Mouse (Mus musculus): ENCODE measurements around the gene Mrpl20.
"Not testable (repeated sequence)": the region's sequence is repeated elsewhere in the genome, so short reads cannot be mapped to it uniquely, and the experiment has no call there.

The Mrpl20 gene

DNA sequence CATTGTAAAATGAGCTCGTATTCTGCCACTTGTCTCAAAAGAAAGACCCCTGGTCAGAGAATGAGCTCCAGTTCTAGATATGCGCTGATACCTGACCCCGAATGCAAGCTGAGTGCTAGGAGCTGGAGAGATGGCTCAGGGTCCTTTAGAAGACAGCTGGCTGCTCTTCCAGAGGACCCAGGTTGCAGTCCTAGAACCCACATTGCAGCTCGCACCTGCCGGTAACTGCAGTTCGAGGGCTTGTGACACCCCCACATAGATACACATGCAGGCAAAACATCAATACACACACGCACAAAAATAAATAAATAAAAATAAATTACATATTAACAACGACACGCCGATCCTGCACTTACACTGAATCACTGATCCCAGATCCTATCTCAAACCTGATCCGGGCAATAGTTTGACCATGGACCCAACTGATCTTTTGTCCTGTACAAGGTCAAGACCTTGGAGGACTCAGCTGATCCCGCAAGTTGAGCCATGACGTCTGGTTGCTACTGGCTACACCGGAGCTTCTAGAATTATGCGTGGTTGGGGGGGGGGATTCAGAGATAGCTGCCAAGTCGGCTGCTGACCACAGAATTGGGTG, 19.1 kb upstream of the Mrpl20 start:
- DNase-seq (ENCODE audit: low read depth, low spot score) = no peak

DNA sequence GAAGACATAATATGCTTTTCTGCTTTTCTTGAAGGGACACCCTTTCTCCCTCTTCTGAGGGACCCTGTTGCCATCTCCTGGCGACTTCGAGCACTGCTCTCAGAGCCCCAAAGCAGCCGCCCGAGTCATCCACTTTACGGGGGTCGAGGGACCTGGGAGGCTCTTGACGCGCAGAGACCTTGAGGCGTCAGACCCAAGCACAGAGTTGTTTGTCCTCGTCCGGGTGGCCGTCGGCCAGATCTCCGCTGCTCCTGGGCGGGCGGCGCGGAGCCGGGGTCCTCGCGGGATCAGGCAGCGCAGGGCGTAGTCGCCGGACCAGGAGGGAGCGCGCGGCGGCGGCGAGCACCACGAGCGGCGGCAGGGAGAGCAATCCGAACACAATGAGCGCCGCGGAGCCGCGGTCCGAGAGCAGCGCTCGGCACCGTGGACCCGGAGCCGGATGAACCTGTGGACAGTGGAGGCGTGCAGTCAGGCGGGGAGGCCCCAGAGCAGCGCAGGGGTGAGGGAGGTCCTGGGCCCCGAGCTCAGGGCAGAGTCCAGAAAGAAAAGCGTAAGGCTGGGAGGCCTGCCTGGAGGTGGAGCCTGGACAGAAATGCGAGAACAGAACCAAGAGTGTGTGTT, 18.5 kb upstream of the Mrpl20 start:
- no peak for DNase-seq (ENCODE audit: low read depth, low spot score)

DNA sequence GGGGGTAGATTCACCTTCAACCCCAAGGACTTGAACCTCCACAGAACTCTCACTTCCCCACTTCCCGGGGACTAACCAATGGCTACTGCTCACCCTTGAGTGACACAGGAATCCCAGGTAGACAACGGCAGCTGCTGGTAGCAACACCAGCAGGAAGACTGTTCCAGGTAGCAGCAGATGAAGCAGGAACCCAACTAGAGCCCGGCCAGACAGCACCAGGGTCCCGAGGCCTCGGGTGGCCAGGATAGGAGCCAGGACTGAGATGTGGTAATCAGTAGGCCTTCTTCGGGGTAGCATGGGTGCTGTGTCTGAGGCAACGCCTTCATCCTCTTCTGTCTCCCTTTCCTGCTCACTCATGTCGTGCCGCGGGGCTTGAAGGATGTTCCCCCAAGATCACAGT, 17.4 kb upstream of the Mrpl20 start:
- DNase-seq (ENCODE audit: low read depth, low spot score) = no peak

DNA sequence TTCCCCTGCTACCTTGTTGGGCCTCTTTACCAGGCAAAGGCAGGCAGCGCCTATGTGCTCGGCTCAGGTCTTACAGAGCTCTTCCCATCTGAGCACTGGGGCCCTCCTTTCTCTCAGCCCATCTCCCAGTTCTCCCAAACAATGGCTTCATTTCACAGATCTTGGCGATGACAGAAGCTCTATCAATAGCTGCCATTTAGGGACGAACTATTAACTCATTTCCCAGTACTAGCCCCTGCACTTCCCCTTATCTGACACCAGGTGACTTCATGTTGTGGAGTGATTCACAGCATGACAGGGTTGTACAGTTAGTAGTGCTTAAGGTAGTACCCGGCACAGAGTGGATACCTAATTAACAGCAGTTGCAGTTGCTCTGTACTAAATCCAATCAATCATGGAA, 16.9 kb upstream of the Mrpl20 start, which contains the start of gene Tmem88b:
Gene Tmem88b, minus strand, starts transcription at position 56 of the 400 bp plus-strand sequence.
- DNase-seq (ENCODE audit: low read depth, low spot score) = no peak

DNA sequence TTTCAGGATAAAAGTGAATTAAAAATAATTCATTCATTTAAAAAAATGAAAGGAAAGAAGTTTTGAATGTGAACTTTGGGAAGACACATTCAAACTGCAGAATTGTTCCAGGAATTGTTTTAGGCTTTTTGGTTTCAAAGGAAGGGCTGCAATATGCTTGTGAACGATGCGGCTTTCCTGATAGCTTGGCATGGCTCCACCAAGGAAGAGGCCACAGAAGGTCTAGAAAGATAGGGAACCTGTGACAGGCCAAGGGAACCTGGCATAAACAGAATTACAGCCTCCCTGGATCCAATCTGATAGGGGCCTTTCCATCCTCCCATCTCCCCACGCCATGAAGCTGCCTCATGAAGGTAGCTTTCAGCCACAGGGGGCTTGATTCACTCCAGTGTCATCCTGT, 14.4 kb upstream of the Mrpl20 start:
- no peak for DNase-seq (ENCODE audit: low read depth, low spot score)

DNA sequence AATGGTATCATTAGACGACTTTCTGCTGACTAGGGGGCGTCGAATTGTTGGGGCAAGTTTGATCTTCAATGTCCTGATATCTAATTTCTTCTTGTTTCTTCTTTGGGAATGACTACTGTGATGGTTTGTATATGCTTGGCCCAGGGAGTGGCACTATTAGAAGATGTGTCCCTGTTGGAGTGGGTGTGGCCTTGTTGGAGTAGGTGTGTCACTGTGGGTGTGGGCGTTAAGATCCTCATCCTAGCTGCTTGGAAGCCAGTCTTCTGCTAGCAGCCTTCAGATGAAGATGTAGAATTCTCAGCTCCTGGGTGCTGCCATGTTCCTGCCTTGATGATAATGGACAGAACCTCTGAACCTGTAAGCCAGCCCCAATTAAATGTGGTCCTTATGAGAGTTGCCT, 13.8 kb upstream of the Mrpl20 start:
- DNase-seq (ENCODE audit: low read depth, low spot score) = not testable (repeated sequence)

DNA sequence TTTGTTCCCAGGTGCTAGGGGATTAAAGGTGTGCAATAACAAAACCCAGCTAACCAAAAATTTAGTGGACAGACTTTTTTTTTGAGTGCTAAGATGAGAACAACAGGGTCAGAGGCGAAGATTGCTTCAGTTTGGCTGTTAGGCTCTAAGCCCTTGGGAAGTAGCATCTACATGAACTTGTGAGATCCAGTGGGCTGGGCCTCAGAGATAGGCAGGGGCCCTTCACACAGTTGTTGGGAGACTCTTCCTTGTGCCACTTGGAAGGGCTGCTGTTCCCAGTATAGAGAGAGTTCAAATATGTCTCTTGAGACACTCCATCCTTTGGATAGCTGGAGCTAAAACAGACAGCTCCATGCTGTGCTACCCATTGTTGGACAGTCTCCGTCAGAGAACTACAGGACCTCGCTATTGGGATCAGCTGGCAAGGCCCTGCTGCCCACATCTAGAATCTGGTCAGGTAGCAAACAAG, 12.6 kb upstream of the Mrpl20 start, which contains the start of gene Ankrd65:
Gene Ankrd65, plus strand, starts transcription at position 419 of the 469 bp plus-strand sequence.
- no peak for DNase-seq (ENCODE audit: low read depth, low spot score)

DNA sequence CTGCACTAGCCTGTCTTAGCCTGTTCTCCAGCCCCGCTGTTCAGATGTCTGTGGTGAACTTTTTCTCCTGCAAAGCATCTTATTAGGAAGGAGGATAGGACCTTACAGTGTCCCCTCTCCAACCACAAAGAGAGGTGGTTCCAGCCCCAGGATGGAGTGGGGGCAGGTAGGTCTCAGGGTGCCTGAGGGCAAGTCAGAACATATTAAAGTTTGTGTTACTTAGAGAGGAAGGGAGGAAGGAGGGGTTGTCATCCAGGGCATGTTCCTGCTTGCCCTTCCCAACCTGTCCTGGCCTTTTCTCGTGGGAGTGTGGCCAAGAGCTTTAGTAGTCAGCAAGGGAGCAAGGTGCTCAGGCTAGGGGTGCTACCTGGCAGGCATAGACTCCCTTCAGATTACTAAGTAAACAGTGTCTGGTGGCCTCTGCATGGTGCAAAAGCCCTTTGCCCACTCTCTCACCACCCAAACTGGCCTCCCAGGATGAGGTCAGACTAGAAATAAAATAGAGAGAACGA, 12.0 kb upstream of the Mrpl20 start:
- DNase-seq (ENCODE audit: low read depth, low spot score) = no peak

DNA sequence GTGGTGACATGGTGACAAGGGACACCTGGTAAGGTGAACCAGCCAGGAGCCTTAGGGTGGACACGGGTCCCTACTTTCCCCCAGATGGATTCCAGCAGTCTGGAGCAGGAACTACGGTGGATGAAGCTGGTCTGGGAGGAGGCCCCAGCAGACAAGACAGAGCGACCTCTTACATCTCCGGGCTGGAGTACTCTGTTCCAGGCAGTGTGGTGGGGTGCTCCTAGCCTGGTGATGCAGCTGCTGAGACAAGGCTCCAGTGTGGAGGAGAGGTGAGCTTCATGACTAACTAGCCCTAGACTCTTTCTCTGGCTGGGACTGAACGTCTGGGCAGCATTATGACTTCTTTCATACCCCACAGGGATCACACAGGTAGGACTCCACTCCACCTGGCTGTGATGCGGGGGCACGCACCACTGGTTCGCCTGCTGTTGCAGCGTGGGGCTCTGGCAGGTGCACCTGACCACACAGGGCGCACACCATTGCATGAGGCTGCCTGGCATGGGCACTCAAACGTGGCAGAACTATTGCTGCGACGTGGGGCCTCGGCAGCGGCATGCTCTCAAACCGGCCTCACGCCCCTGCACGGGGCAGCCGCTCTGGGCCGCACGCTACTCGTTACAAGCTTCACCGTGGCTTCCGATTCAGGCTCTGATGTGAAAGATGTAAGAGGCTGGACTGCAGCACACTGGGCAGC, 11.3 kb upstream of the Mrpl20 start:
- no peak for DNase-seq (ENCODE audit: low read depth, low spot score)

DNA sequence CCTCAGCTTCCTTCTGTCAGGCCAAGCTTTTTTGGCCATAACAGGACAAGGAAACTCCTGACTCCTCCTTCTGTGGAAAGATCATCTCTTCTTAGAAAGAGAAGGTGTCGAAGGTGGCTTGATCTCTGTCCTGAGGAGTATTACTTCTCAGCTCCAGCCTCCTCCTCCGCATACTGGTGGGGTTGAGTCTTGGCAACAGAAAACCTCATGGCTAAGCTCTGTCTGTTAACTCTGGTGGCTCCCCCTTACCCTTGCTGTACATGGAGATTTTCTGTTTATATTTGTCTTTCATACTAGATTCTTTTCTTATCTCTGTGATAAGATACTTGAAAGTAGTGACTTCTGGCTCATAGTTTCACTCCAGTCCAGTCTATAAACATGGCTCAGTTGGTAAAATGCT, 8.9 kb upstream of the Mrpl20 start:
- no peak for DNase-seq (ENCODE audit: low read depth, low spot score)

DNA sequence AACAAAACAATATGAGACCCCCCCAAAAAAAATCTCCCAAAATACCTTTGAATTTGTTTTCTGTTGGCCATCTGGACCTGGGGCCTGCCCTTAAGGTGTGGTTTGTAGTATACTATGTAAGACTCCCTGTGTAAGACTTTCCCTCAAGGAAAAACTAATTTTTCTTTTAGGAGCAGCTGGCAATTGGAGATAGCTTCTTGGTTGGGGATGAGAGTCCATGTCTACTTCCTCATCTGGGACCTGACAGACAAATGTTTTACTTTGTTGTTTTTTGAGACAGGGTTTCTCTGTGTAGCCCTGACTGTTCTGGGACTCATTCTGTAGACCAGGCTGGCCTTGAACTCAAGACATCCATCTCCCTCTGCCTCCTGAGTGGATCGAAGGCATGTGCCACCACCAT, 603 bp upstream of the Mrpl20 start:
- no peak for DNase-seq (ENCODE audit: low read depth, low spot score)

DNA sequence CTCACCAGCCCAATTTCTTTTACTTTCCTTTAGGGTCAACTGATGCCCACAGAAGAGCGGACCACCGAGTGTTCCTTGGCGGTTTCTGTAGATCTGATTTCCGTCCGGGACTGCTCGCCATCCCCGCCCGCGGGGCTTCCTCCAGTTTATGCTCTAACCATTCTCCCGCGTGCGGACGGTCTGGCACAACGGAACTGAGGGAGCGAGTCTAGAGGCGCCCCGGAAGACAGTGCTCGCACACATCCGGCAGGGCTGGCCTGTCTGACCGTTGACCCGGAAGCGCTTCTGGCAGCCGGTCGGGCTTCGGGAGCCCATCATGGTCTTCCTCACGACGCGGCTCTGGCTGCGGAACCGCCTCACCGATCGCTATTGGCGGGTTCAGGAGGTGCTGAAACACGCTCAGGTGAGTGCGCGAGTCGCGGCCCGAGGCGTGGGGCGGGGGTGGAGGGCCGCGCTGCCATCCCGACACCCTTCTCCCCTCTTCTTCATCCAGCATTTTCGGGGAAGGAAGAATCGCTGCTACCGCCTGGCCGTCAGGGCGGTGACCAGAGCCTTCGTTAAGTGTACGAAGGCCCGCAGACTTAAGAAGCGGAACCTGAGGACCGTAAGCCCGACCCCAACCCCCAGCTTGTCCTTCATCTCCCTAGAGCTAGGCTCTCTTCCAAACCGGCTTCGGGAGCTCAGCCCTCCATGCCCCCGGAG, 813 bp downstream of the Mrpl20 start:
- peak; percentile 92 for DNase-seq (ENCODE audit: low read depth, low spot score)

DNA sequence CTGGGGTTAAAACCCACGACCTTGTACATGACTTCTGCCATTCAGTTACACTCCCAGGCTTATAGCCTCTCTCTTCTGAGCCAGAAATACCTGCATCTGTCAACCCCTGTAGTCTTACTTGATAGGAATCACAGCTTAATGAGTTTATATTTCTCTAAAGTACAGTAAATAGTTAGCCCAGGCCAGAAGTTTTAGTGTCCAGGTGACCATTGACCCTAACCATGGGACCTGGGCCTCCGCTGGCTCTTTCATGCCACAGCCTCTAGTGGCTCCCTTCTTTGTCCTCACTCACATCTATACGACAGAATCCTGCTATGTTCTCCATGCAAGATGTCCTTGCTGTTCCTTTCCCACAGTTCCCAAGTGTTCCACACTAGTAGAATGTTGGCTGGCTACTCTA, 5.2 kb downstream of the Mrpl20 start:
- no peak for DNase-seq (ENCODE audit: low read depth, low spot score)

DNA sequence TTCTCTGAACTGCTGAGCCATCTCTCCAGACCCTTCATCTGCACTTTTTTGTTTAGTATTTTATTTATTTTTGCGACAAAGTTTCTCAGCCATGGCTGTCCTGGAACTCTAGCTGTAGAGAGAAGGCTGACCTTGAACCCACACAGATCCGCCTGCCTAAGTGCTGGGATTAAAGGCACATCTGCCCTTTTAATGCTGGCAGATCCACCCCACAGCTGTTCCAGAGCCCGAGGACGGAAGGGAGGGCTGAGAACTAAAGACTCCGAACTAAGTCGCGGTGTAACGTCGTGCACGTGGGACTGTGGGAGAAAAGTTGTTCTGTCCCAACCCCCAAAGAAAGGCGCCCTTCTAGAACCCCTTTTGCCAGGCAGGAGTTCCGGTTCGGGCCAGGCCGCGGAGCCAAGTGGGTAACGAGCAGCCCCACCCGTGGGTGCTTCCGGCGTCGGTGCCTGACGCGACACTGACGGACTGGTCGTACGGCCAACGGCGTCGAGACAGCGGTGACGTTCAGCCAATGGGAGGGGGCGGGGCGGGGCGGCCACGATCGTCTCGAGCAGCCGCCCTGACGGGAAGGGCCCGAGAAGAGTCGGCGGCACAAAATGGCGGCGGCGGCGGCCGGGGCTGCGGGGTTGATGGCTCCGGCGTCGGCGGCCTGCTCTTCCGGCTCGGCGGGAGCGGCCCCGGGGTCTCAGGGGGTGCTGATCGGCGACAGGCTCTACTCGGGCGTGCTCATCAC, 9.4 kb downstream of the Mrpl20 start, which contains the start of gene Ccnl2:
Gene Ccnl2, plus strand, starts transcription at position 561 of the 736 bp plus-strand sequence.
- peak; percentile 92 for DNase-seq (ENCODE audit: low read depth, low spot score)

DNA sequence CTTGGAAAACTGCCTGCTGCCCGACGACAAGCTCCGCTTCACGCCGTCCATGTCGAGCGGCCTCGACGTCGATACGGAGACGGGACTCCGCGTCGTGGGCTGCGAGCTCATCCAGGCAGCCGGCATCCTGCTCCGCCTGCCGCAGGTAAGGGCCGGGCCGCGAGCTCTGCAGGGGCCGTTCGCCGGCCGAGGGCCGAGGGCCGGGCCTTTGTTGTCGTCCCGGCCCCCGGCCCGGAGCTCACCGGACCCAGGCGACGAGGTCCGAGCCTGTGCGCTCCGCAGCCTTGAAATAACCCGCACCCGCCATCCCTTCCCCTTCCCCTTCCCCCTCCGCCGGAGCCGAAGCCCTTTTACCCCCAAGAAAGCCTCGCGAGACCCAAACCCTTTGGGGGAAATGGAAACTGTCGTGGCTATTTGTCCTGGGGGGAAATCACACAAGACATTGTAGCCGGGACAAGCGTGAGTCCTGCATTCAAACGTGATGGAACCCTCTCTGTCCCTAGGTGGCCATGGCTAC, 10.0 kb downstream of the Mrpl20 start:
- no peak for DNase-seq (ENCODE audit: low read depth, low spot score)

DNA sequence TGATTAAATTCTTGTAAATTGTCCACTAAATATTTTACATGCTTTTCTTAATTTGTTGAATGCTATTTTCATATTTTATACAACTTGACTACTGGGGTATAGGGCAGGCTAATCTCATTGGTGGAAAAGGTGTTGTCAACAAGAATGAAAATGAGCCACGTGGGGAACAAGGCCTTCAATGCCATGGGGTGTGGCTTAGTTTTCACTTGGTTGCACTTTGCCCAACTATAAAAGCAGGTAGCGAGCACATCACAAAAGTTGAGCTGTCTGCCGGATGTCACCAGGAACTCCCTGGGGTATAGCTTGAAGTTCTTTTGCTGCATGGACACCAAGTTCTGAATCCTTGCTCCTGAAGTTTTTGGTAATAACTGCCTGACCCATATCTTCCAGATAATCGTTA, 14.9 kb downstream of the Mrpl20 start:
- no peak for DNase-seq (ENCODE audit: low read depth, low spot score)

DNA sequence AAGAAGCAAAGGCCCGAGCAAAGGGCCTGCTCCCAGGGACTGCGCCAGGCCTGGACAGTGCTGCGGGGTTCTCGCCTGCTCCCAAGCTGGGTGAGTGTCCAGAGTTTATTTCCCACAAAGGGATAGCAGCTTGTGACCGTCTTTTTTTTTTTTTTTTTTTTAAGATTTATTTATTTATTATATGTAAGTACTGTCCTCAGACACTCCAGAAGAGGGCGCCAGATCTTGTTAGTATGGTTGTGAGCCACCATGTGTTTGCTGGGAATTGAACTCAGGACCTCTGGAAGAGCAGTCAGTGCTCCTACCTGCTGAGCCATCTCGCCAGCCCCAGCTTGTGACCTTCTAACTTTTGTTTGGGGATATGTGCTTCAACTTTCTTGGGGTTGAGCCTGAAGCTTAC, 18.3 kb downstream of the Mrpl20 start:
- DNase-seq (ENCODE audit: low read depth, low spot score) = no peak

DNA sequence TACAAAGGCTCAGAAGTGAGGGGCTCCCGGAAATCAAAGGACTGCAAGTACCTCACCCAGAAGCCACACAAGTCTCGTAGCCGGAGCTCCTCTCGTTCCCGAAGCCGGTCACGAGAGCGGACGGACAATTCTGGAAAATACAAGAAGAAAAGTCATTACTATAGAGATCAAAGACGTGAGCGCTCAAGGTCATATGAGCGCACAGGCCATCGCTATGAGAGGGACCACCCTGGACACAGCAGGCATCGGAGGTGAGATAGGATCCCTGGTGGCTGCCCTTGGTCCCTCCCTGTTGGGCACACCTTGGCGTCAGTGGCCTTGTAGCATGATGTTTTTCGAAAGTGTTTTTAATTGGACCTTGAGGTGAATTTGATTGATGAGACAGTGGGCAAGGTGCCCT, 20.8 kb downstream of the Mrpl20 start:
- no peak for DNase-seq (ENCODE audit: low read depth, low spot score)

DNA sequence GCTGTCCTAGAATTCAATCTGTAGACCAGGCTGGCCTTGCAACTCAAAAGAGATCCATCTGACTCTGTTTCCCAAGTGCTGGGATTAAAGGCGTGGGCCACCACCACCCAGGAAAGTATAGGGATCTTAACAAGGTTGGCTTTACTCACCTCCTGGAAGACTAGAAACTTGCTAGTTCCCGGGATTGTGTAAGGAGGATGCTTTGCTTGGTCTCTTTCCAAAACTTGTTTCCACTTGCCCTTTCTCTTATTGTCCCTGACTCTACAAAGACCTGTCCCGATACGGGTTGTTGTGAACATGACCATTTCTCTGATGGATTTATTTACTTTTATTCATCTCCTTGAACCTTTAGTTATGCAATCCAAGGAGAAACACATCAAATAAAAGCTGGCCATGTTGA, 27.2 kb downstream of the Mrpl20 start:
- DNase-seq (ENCODE audit: low read depth, low spot score) = no peak

DNA sequence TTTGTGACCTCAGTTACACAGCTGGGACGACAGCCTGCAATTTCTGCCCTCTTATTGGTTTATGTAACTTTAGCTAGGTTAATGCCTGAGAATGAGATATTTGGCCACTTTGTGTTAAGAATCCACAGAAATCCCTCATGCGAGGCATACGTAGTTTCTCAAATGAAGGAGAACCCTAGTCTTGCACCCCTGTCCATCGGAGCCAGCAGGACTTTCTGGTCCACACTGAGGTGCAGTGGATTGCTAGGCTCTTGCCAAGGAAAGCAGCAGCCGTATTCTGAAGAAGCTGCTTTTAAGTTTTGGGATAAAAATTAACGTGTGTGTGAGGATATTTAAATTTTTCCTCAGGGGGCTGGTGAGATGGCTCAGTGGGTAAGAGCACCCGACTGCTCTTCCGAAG, 27.9 kb downstream of the Mrpl20 start:
- no peak for DNase-seq (ENCODE audit: low read depth, low spot score)

DNA sequence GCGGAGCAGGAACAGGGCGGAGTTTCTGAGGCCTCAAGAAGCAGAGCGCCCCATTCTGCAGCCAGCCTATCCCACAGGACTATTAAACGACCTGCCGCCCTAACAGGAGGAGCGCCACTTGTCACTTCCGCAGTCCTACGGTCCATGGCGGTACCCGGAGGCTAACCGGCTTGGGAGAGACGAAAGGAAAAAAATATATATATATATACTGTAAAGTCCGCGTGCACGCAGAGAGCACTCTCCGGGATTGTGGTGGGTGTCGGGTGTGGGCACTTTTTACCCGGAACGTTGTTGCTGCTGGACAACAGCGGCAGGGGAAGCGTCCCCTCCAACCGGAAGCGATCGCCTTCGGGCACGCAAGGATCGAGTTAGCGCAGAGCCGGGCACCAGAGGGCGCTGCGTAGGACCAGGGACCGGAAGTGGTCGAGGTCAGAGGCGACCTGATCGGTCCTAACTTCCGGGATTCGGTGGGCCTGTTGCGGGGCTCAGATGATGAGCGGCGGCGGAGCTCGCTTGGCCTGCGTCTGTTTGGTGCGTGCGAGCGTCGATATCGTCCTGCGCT, 28.6 kb downstream of the Mrpl20 start, which contains the start of gene Aurkaip1:
Gene Aurkaip1, plus strand, starts transcription at position 68 of the 562 bp plus-strand sequence.
- DNase-seq (ENCODE audit: low read depth, low spot score) = peak; percentile 88

Measured in c-Kit-negative CD71-positive TER-119-positive erythroid progenitor cells, embryonic 14.5 days (primary cell).